Mouse (Mus musculus) gonadal fat pad, adult 2 months (tissue): ENCODE data around the gene Tcn2. TPM values are rescaled to one million over a fixed set of nuclear protein-coding genes. Genes with fewer than 3 reads are reported as not detected.
A peak's percentile ranks its signal among the peaks of the same experiment; 100 is the strongest.

Experiments
- DNase-seq: peaks from one replicate; pipeline ENCODE4 v3.0.0-alpha.2; 2012; ENCODE audit warnings: low read depth
- polyA plus RNA-seq: library from polyadenylated mRNA; depleted of rRNA; stranded (reverse); fragments of >200 nt; gene quantifications from 2 replicates; pipeline ENCODE4 v1.2.3, GENCODE M21; 2012; rRNA removed

The Tcn2 gene
- polyA plus RNA-seq, 1 experiment: 176 TPM

DNA sequence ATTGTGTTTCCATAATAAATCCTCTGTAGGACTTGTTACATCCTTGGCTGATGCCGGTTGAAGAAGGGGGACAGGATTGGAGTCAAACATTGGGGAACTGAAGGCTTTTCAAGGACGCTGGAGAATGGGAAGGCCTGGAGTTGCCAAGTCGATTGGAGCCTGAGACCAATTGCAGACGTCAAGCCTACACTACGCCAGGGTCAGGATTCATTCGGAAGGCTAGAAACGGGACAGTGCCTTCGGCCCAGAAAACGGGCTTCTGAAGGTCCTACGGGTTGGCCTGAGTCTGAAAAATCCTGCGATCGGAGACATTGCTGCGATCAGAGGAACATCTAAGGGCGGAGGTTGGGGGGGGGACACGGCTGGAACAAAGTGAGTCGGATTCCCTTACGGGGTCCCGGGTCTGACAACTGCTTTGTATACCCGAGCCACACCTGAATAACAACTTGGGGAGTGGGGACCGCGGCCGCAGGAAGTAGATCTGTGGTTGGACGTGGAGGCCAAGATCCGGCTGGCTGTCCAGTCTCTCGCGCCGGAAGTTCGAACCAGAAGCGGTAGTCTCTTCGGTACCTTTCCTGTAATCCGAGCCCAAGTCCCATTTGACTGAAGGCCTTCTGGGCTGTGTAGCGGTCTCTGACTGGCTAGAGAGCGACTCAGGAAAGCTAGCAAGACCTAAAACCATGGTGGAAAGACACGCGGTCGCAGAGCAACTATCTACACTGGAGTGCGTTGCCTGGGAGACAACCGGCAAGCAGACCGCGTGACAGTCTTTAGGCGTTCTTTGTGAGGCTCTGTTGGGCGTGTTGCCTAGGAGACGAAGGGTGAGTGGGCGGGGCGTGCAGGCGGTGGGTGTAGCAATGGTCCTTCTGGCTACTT lies 37.3 kb downstream of the Tcn2 start, which contains the start of the genes 4921536K21Rik and Dusp18:
Gene 4921536K21Rik, minus strand, starts transcription at position 693 of the 876 bp plus-strand sequence.
Gene Dusp18, plus strand, starts transcription at position 835 of the 876 bp plus-strand sequence.
- no peak for DNase-seq

DNA sequence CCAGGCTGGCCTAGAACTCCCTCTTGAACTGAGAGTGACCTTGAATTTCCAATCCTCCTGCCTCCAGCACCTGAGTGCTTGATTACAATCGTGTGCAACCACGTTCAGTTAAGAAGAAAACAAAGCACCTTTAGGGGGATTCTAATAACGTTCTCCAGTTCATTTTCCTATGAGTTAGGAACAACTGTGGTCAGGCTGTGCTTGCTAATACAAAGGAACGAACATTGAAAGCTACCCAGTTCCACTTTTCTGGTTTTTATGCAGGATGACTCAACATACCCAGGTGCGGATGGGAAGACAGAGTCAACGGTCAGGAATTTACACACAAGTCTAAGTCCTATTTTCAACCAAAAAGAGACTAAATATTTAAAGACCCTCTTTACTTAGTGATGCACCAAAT lies 38.0 kb downstream of the Tcn2 start:
- no peak for DNase-seq

DNA sequence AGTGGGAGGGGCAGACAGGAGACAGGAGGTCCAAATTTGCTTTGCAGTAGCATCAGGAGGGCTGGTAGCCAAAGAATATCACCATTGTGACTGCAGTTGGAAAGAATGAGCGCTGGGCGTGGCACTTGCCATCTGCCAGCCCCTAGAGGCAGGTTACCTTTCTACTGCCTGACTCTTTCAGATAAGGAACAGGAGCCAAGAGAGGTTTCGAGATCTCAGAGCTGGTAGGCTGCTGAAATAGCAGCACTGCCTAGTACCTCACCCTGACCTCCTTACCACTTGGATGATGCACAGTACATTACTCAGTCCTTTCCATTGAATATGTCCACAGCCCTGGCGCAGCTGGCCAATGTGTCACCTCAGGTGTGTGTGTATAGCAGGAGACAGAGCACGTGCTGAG lies 44.6 kb downstream of the Tcn2 start:
- DNase-seq: peak; percentile 90

DNA sequence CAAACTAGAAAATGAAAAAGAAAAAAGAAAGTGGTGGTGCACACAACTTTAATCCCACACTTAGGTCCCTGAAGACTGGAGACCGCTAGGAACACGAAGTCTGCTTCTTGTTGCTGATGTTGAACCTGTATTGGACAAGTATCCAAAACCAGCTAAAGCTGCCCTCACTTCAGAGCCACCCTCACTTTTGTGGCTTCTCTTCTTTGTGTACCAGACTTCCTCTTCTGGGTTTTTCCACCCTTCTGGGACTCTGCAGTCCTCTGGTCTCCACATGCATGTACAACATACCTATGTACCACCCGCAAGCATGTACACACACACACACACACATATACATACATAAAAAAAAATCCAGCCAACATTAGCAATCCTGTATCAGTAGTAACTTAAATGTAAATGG lies 48.2 kb downstream of the Tcn2 start:
- DNase-seq: no peak

DNA sequence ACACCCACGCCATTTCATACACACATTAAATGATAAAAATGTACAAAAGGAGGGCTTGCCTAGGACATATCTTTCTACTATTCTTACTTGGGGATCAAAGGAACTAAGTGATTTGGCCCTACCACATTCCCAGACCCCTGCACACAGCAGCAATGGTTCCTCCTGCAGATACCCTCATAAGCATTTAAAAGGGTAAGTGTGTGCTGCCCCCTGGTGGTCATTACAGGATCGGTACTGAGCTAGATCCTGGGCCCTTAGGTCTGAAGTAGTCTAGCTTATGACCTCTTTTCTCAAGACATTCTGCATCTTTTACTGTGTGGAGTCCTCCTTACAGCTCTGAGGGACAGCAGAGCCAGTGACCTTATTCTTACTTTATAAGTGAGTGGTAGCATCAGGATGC lies 52.1 kb downstream of the Tcn2 start:
- DNase-seq: no peak

DNA sequence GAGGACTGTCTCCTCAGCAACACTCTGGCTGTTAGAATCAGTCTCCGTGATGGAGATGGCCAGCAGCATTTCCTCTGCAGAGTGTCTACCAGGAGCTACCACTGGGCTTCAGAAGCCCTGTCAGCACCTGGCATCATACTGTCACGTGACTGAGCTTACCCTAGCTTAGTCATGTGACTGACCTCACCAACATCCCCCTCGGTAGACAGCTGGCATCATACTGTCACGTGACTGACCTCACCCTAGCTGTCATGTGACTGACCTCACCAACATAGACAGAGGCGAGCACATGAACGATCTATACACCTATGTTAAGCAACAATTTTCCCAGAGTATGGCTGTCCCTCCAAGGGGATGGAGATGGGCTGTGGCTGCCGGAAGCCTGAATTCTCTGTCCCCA lies 53.3 kb downstream of the Tcn2 start:
- DNase-seq: no peak

DNA sequence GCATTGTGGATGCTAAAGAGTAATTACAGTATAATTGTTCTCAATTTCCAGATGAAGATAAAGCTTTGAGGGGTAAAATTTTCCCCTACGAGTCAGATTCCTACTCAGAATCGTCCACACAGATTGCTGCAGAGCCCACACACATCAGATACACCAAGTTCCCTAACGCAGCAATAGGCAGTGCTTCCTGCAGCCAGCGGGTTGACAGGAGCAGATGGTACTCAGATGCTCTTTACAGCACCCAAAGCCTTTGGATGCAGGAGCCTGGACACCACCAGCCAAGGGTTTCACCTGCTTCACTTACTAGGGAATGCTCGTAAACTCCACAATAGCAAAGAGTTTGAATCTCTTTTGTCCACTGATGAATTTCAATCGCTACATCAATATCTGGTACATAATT lies 55.5 kb downstream of the Tcn2 start:
- no peak for DNase-seq

Other genes starting within 250 kb of the Tcn2 start
- gene Osbp2, start 68.3 kb downstream of the Tcn2 start, polyA plus RNA-seq: 8.6 and 9.2 TPM in 2 replicates
- gene 4921536K21Rik, start 37.1 kb downstream of the Tcn2 start, polyA plus RNA-seq: 1.9 and 2.0 TPM in 2 replicates
- gene Dusp18, start 36.9 kb downstream of the Tcn2 start, polyA plus RNA-seq: 13.0 and 14.9 TPM in 2 replicates
- gene Slc35e4, start 17.5 kb downstream of the Tcn2 start, polyA plus RNA-seq: 9.3 and 9.6 TPM in 2 replicates
- 33.2 and 38.7 TPM in 2 replicates for gene Pes1, start 31.8 kb upstream of the Tcn2 start, polyA plus RNA-seq
- not detected in 2 replicates for gene 4930556J24Rik, start 44.6 kb upstream of the Tcn2 start, polyA plus RNA-seq
- 1.1 and 1.3 TPM in 2 replicates for gene Gal3st1, start 51.5 kb upstream of the Tcn2 start, polyA plus RNA-seq
- 3.8 and 4.6 TPM in 2 replicates for gene Sec14l4, start 99.3 kb upstream of the Tcn2 start, polyA plus RNA-seq
- gene Sec14l3, start 132.7 kb upstream of the Tcn2 start, polyA plus RNA-seq: 0.07 and 0.71 TPM in 2 replicates
- gene Mtfp1, start 163.3 kb upstream of the Tcn2 start, polyA plus RNA-seq: 7.9 and 9.5 TPM in 2 replicates
- gene Sec14l2, start 191.3 kb upstream of the Tcn2 start, polyA plus RNA-seq: 15.2 and 19.6 TPM in 2 replicates
- gene Rnf215, start 203.0 kb upstream of the Tcn2 start, polyA plus RNA-seq: 21.2 and 23.4 TPM in 2 replicates
- 8.5 and 9.3 TPM in 2 replicates for gene Ccdc157, start 228.1 kb upstream of the Tcn2 start, polyA plus RNA-seq
- gene Sf3a1, start 228.2 kb upstream of the Tcn2 start, polyA plus RNA-seq: 22.0 and 24.0 TPM in 2 replicates